Mouse (Mus musculus): ENCODE measurements around the gene Ipo11. TPM values are rescaled to one million over a fixed set of nuclear protein-coding genes. Genes with fewer than 3 reads are reported as not detected.

Gene Ipo11
- polyA plus RNA-seq, 1 experiment from 2014 or later: 40.0 TPM

- Histone ChIP-seq H3K9me3 (no peaks in the 10 kb centered on the region), H3K9ac (no peak overlapping the region), H3K4me3 (no peak overlapping the region), H3K4me1 (replicated peaks) (no peaks in the 10 kb centered on the region), H3K36me3 (0 out of 2 replicates have a peak, but pooled peaks cover 5% of the 10 kb centered on the region), H3K27ac (replicated peaks) (no peak overlapping the region), H3K27me3 (no peaks in the 10 kb centered on the region), H3K4me2 (no peak overlapping the region)
- 72% methylated on average over 15 of the region's 15 CpGs for WGBS
- 0 out of 2 replicates have a peak, but pooled peaks have one; percentile 23 for ATAC-seq (ENCODE audit: low FRiP score, low read depth)
These were observed 100.8 kb downstream of the Ipo11 start for GRCm38 (mm10) chr13:106835844-106836526.

GRCm38 (mm10) chr13:106830029-106830428 lies 106.7 kb downstream of the Ipo11 start:
- Histone ChIP-seq H3K27ac (replicated peaks) (no peak overlapping the region), H3K9me3 (no peaks in the 10 kb centered on the region), H3K36me3 (0 out of 2 replicates have a peak, but pooled peaks cover 5% of the 10 kb centered on the region), H3K4me1 (replicated peaks) (no peaks in the 10 kb centered on the region), H3K27me3 (no peaks in the 10 kb centered on the region), H3K9ac (no peak overlapping the region), H3K4me2 (no peak overlapping the region), H3K4me3 (no peak overlapping the region)
- no peak for ATAC-seq (ENCODE audit: low FRiP score, low read depth)
- WGBS: 78% methylated on average over 6 of the region's 6 CpGs

- H3K9ac ChIP-seq: no peak overlapping the region
- WGBS: 87% methylated on average over 12 of the region's 12 CpGs
- no peak for ATAC-seq (ENCODE audit: low FRiP score, low read depth)
- 0 out of 2 replicates have a peak, but pooled peaks cover 5% of the 10 kb centered on the region for H3K36me3 ChIP-seq
- no peaks in the 10 kb centered on the region for H3K9me3 ChIP-seq
- no peak overlapping the region for H3K4me2 ChIP-seq
- H3K27me3 ChIP-seq: no peaks in the 10 kb centered on the region
- no peak overlapping the region for H3K27ac ChIP-seq (replicated peaks)
- H3K4me1 ChIP-seq (replicated peaks): no peaks in the 10 kb centered on the region
- no peak overlapping the region for H3K4me3 ChIP-seq
These were observed 107.3 kb downstream of the Ipo11 start for GRCm38 (mm10) chr13:106829327-106829997.

- Histone ChIP-seq H3K4me1 (replicated peaks) (no peaks in the 10 kb centered on the region), H3K9ac (no peak overlapping the region), H3K36me3 (0 out of 2 replicates have a peak, but pooled peaks cover 3% of the 10 kb centered on the region), H3K27me3 (no peaks in the 10 kb centered on the region), H3K27ac (replicated peaks) (no peak overlapping the region), H3K4me2 (no peak overlapping the region), H3K4me3 (no peak overlapping the region), H3K9me3 (no peaks in the 10 kb centered on the region)
- no peak for ATAC-seq (ENCODE audit: low FRiP score, low read depth)
- WGBS: 83% methylated on average over 5 of the region's 5 CpGs
These were observed 111.1 kb downstream of the Ipo11 start for GRCm38 (mm10) chr13:106825618-106826017.

GRCm38 (mm10) chr13:106823875-106824191 lies 112.9 kb downstream of the Ipo11 start:
- Histone ChIP-seq H3K27me3 (no peaks in the 10 kb centered on the region), H3K4me2 (no peak overlapping the region), H3K4me3 (no peak overlapping the region), H3K9me3 (no peaks in the 10 kb centered on the region), H3K27ac (replicated peaks) (no peak overlapping the region), H3K9ac (no peak overlapping the region), H3K4me1 (replicated peaks) (no peaks in the 10 kb centered on the region), H3K36me3 (0 out of 2 replicates have a peak, but pooled peaks cover 3% of the 10 kb centered on the region)
- ATAC-seq (ENCODE audit: low FRiP score, low read depth): no peak
- 97% methylated on average over 2 of the region's 2 CpGs for WGBS

GRCm38 (mm10) chr13:106823121-106823874 lies 113.5 kb downstream of the Ipo11 start:
- H3K4me3 ChIP-seq: no peak overlapping the region
- no peak overlapping the region for H3K9ac ChIP-seq
- no peak overlapping the region for H3K4me2 ChIP-seq
- no peak overlapping the region for H3K27ac ChIP-seq (replicated peaks)
- 93% methylated on average over 12 of the region's 12 CpGs for WGBS
- H3K36me3 ChIP-seq: 0 out of 2 replicates have a peak, but pooled peaks cover 3% of the 10 kb centered on the region
- no peak for ATAC-seq (ENCODE audit: low FRiP score, low read depth)
- H3K4me1 ChIP-seq (replicated peaks): no peaks in the 10 kb centered on the region
- H3K9me3 ChIP-seq: no peaks in the 10 kb centered on the region
- no peaks in the 10 kb centered on the region for H3K27me3 ChIP-seq

GRCm38 (mm10) chr13:106820149-106820548 lies 116.6 kb downstream of the Ipo11 start:
- Histone ChIP-seq H3K9me3 (no peaks in the 10 kb centered on the region), H3K9ac (no peak overlapping the region), H3K4me2 (no peak overlapping the region), H3K27ac (replicated peaks) (no peak overlapping the region), H3K4me3 (no peak overlapping the region), H3K27me3 (no peaks in the 10 kb centered on the region), H3K4me1 (replicated peaks) (no peaks in the 10 kb centered on the region), H3K36me3 (0 out of 2 replicates have a peak, but pooled peaks cover 3% of the 10 kb centered on the region)
- no peak for ATAC-seq (ENCODE audit: low FRiP score, low read depth)
- WGBS: 90% methylated on average over 2 of the region's 2 CpGs

GRCm38 (mm10) chr13:106819749-106820148 lies 117.0 kb downstream of the Ipo11 start:
- Histone ChIP-seq H3K4me3 (no peak overlapping the region), H3K9ac (no peak overlapping the region), H3K27me3 (no peaks in the 10 kb centered on the region), H3K4me1 (replicated peaks) (no peaks in the 10 kb centered on the region), H3K4me2 (no peak overlapping the region), H3K9me3 (no peaks in the 10 kb centered on the region), H3K27ac (replicated peaks) (no peak overlapping the region), H3K36me3 (0 out of 2 replicates have a peak, but pooled peaks cover 3% of the 10 kb centered on the region)
- no peak for ATAC-seq (ENCODE audit: low FRiP score, low read depth)
- 90% methylated on average over 4 of the region's 4 CpGs for WGBS

GRCm38 (mm10) chr13:106817066-106817465 lies 119.7 kb downstream of the Ipo11 start:
- ATAC-seq (ENCODE audit: low FRiP score, low read depth): no peak
- 65% methylated on average over 5 of the region's 5 CpGs for WGBS
- H3K4me3 ChIP-seq: no peak overlapping the region
- no peak overlapping the region for H3K4me2 ChIP-seq
- H3K27ac ChIP-seq (replicated peaks): no peak overlapping the region
- H3K36me3 ChIP-seq: 0 out of 2 replicates have a peak, but pooled peaks cover 3% of the 10 kb centered on the region
- H3K4me1 ChIP-seq (replicated peaks): no peaks in the 10 kb centered on the region
- no peak overlapping the region for H3K9ac ChIP-seq
- H3K27me3 ChIP-seq: no peaks in the 10 kb centered on the region
- H3K9me3 ChIP-seq: no peaks in the 10 kb centered on the region

GRCm38 (mm10) chr13:106813519-106813918 lies 123.2 kb downstream of the Ipo11 start:
- Histone ChIP-seq H3K36me3 (0 out of 2 replicates have a peak, but pooled peaks cover 4% of the 10 kb centered on the region), H3K27ac (replicated peaks) (peak overlapping the region; percentile 51), H3K9me3 (no peaks in the 10 kb centered on the region), H3K27me3 (no peaks in the 10 kb centered on the region), H3K4me2 (no peak overlapping the region), H3K4me1 (replicated peaks) (no peaks in the 10 kb centered on the region), H3K9ac (no peak overlapping the region), H3K4me3 (no peak overlapping the region)
- ATAC-seq (ENCODE audit: low FRiP score, low read depth): no peak
- WGBS: 88% methylated on average over 4 of the region's 4 CpGs

- 0 out of 2 replicates have a peak, but pooled peaks have one; percentile 56 for ATAC-seq (ENCODE audit: low FRiP score, low read depth)
- Histone ChIP-seq H3K4me3 (no peak overlapping the region), H3K27ac (replicated peaks) (peak overlapping the region; percentile 51; the same call in 1 of the 2 replicates), H3K4me2 (no peak overlapping the region), H3K36me3 (0 out of 2 replicates have a peak, but pooled peaks cover 4% of the 10 kb centered on the region), H3K4me1 (replicated peaks) (no peaks in the 10 kb centered on the region), H3K9me3 (no peaks in the 10 kb centered on the region), H3K27me3 (no peaks in the 10 kb centered on the region), H3K9ac (no peak overlapping the region)
- WGBS: 48% methylated on average over 9 of the region's 9 CpGs
These were observed 123.7 kb downstream of the Ipo11 start for GRCm38 (mm10) chr13:106813087-106813486.

- Histone ChIP-seq H3K27me3 (no peaks in the 10 kb centered on the region), H3K9me3 (no peaks in the 10 kb centered on the region), H3K4me1 (replicated peaks) (no peaks in the 10 kb centered on the region), H3K9ac (no peak overlapping the region), H3K27ac (replicated peaks) (no peak overlapping the region), H3K36me3 (0 out of 2 replicates have a peak, but pooled peaks cover 4% of the 10 kb centered on the region), H3K4me3 (no peak overlapping the region), H3K4me2 (no peak overlapping the region)
- 96% methylated on average over 7 of the region's 7 CpGs for WGBS
- no peak for ATAC-seq (ENCODE audit: low FRiP score, low read depth)
These were observed 126.6 kb downstream of the Ipo11 start for GRCm38 (mm10) chr13:106810156-106810555.

Measured in hindbrain, embryonic 15.5 days (tissue).